Mouse (Mus musculus) lung, postnatal 14 days (tissue): ENCODE measurements around the gene Olfr507.
"Not testable (repeated sequence)": the region's sequence is repeated elsewhere in the genome, so short reads cannot be mapped to it uniquely, and the experiment has no call there.

Experiments used
- DNase-seq: peaks from one replicate; pipeline ENCODE4 v3.0.0; 2021

Olfr507 gene

GRCm38 (mm10) chr7:108621514-108621913 is at the start of gene Olfr507:
Gene Olfr507 (plus strand): TSS chr7:108621814.
- DNase-seq = no peak

GRCm38 (mm10) chr7:108589797-108590196 is 31.8 kb upstream of the Olfr507 start:
- DNase-seq = no peak

- not testable (repeated sequence) for DNase-seq
These were observed 19.7 kb upstream of the Olfr507 start for GRCm38 (mm10) chr7:108601916-108602315.

GRCm38 (mm10) chr7:108610487-108610886 is 11.1 kb upstream of the Olfr507 start, which contains the start of gene Olfr506:
Gene Olfr506 (plus strand): TSS chr7:108610787.
- no peak for DNase-seq

- DNase-seq = no peak
These were observed 7.5 kb upstream of the Olfr507 start for GRCm38 (mm10) chr7:108614110-108614509.

- DNase-seq = not testable (repeated sequence)
These were observed 4.8 kb upstream of the Olfr507 start for GRCm38 (mm10) chr7:108616781-108617180.

- DNase-seq = no peak
These were observed 8.1 kb downstream of the Olfr507 start, which contains the start of gene Olfr508 for GRCm38 (mm10) chr7:108629694-108630093. Gene Olfr508 (plus strand): TSS chr7:108629994.

- no peak for DNase-seq
These were observed 30.2 kb downstream of the Olfr507 start, which contains the start of gene Olfr509 for GRCm38 (mm10) chr7:108651806-108652205. Gene Olfr509 (minus strand): TSS chr7:108651906.

GRCm38 (mm10) chr7:108662419-108662818 is 40.8 kb downstream of the Olfr507 start:
- no peak for DNase-seq

GRCm38 (mm10) chr7:108666118-108666517 is 44.5 kb downstream of the Olfr507 start, which contains the start of gene Olfr510:
Gene Olfr510 (plus strand): TSS chr7:108666418.
- DNase-seq = no peak

- no peak for DNase-seq
These were observed 49.4 kb downstream of the Olfr507 start for GRCm38 (mm10) chr7:108671058-108671457.
